ENCODE assay signal across 16 mouse cellular contexts in the genomic region with DNA sequence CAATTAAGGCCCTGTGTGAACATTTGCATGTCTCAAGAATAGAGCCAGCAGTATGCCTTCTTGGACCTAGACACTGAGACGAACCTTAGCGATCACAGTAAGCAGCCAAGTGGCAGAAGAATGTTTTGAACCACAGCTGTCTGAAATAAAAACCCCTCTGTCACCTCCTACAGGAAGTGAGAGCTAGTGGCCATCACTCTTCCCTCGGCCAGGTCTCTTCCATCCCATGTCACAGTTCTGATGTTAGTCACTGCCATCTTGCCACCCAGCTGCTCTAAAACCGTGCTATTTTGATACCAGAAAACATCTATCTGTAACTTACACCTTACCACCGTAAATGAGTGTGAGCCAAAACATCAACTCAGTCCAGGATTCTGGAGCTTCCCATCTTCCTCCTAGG.
"Had no signal": no experiment of that assay in that cellular context is flagged by ENCODE, and none has a peak within 500 bp of the region (broad histone marks: within the 10 kb centered on the region; RNA-seq: fewer than 3 reads in every experiment).

No protein-coding gene starts in this region.

- H3K9ac ChIP-seq: neural tube, embryonic 13.5 days; neural tube, embryonic 15.5 days; stomach, embryonic 15.5 days had no signal

- H3K9me3 ChIP-seq: neural tube, embryonic 15.5 days; stomach, embryonic 15.5 days had no signal

- DNase-seq: retina, postnatal 1 day; right cerebral cortex, adult 18-20 months; right cerebral cortex, postnatal 14 days; right cerebral cortex, postnatal 25 days; right cerebral cortex, postnatal 4 days; spleen, adult 18-20 months; thymus, adult 18-20 months; thymus, adult 2 months; thymus, postnatal 14 days; thymus, postnatal 25 days; thymus, postnatal 36 days; thymus, postnatal 4 days had no signal

- H3K4me3 ChIP-seq: neural tube, embryonic 13.5 days; neural tube, embryonic 15.5 days; stomach, embryonic 15.5 days had no signal

- H3K27ac ChIP-seq: neural tube, embryonic 13.5 days; neural tube, embryonic 15.5 days; stomach, embryonic 15.5 days; stomach, postnatal 0 days had no signal

- H3K4me1 ChIP-seq: neural tube, embryonic 13.5 days; neural tube, embryonic 15.5 days; stomach, embryonic 15.5 days had no signal

- H3K27me3 ChIP-seq: neural tube, embryonic 13.5 days; neural tube, embryonic 15.5 days; stomach, embryonic 15.5 days had no signal

- H3K36me3 ChIP-seq: neural tube, embryonic 13.5 days; neural tube, embryonic 15.5 days; stomach, embryonic 15.5 days had no signal

- H3K4me2 ChIP-seq: neural tube, embryonic 13.5 days; neural tube, embryonic 15.5 days; stomach, embryonic 15.5 days had no signal
